In the genomic region with DNA sequence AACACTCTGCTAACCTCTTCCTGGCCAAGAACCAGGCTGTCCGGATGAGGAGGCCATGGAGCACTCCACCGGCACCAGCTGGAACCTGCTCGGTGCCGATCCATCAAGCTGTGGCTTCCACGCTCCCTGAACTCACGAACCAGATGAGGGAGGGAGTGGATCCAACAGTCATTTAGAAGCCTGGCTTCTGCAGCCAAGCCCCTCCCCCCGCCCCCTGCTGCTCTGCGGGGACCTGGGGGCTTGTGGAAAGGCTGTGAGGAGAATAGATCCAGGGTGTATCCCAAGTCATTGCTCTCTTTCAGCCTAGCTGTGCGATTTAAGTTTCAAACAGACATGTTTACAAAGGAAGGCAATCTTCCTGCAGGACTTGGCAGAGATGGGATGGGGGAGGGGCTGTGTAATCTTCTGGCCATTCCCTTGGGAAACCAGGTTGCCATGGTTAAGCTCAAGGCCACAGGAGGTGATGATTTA, we compare ENCODE assay signal across 10 mouse cellular contexts. TPM values are rescaled to one million over a fixed set of nuclear protein-coding genes. Genes with fewer than 3 reads are reported as not detected.
DNase-seq lines count a peak whose midpoint lies in the region; ATAC-seq lines count a peak whose summit lies in the region.
"Had no signal": no experiment of that assay in that cellular context is flagged by ENCODE, and none has a peak within 500 bp of the region (broad histone marks: within the 10 kb centered on the region; RNA-seq: fewer than 3 reads in every experiment).

No protein-coding gene starts in this region.

- 9% methylated on average over 9 of the region's 9 CpGs for WGBS in embryonic facial prominence, embryonic 11.5 days
- WGBS in intestine, embryonic 15.5 days, result 2% methylated on average over 9 of the region's 9 CpGs

- peak overlapping the region; percentile 17 for H3K4me2 ChIP-seq in embryonic facial prominence, embryonic 11.5 days (ENCODE audit: low read depth, low read length)
- H3K4me2 ChIP-seq in intestine, embryonic 15.5 days (replicated peaks), result peak overlapping the region; percentile 50

- H3K36me3 ChIP-seq in embryonic facial prominence, embryonic 11.5 days (replicated peaks; ENCODE audit: control insufficient read depth, insufficient read depth, low read depth, low read length), result no peaks in the 10 kb centered on the region
- H3K36me3 ChIP-seq in intestine, embryonic 15.5 days, result no peaks in the 10 kb centered on the region

- no peak overlapping the region for H3K27ac ChIP-seq in embryonic facial prominence, embryonic 11.5 days (replicated peaks; ENCODE audit: low read depth, low read length)
- H3K27ac ChIP-seq in intestine, embryonic 15.5 days, result no peak overlapping the region

- H3K4me3 ChIP-seq in embryonic facial prominence, embryonic 11.5 days (ENCODE audit: low read depth, low read length), result no peak overlapping the region
- H3K4me3 ChIP-seq in intestine, embryonic 15.5 days (replicated peaks), result no peak overlapping the region

- H3K9me3 ChIP-seq in embryonic facial prominence, embryonic 11.5 days (replicated peaks; ENCODE audit: control insufficient read depth, low read length), result no peaks in the 10 kb centered on the region
- H3K9me3 ChIP-seq in intestine, embryonic 15.5 days, result no peaks in the 10 kb centered on the region

- intact Hi-C loops in left cerebral cortex, postnatal 4 days (cut with DNase I), result no loop called here
- intact Hi-C loops in left cerebral cortex, postnatal 25 days (cut with DNase I), result no loop called here
- intact Hi-C loops in left cerebral cortex, postnatal 36 days (cut with DNase I), result no loop called here

- no peaks in the 10 kb centered on the region for H3K4me1 ChIP-seq in embryonic facial prominence, embryonic 11.5 days (ENCODE audit: control insufficient read depth, insufficient read depth, low read length)
- peaks cover 9% of the 10 kb centered on the region for H3K4me1 ChIP-seq in intestine, embryonic 15.5 days (replicated peaks)

- peak; percentile 58 for DNase-seq in left cerebral cortex, postnatal 4 days
- no peak for DNase-seq in left cerebral cortex, adult 9 months (ENCODE audit: low spot score in 2 of 2)
- DNase-seq in embryonic facial prominence, embryonic 11.5 days (ENCODE audit: low spot score), result peak; percentile 10
- peak; percentile 13 for DNase-seq in lung, postnatal 14 days
- no peak for DNase-seq in left cerebral cortex, postnatal 25 days (ENCODE audit: low spot score in 2 of 2)
- no peak for DNase-seq in left cerebral cortex, postnatal 36 days (ENCODE audit: low spot score in 2 of 2)
- DNase-seq in gastrocnemius, adult 18-20 months (ENCODE audit: low spot score), result no peak

- no peak for ATAC-seq in embryonic facial prominence, embryonic 11.5 days (replicated peaks; ENCODE audit: insufficient number of reproducible peaks, low FRiP score, low TSS enrichment, low read depth)
- ATAC-seq in intestine, embryonic 15.5 days, result peak; percentile 68

- H3K9ac ChIP-seq in embryonic facial prominence, embryonic 11.5 days (replicated peaks; ENCODE audit: low read length), result no peak overlapping the region
- H3K9ac ChIP-seq in intestine, embryonic 15.5 days, result no peak overlapping the region

- H3K27me3 ChIP-seq in embryonic facial prominence, embryonic 11.5 days (ENCODE audit: control insufficient read depth, insufficient read depth, low read length), result no peaks in the 10 kb centered on the region
- no peaks in the 10 kb centered on the region for H3K27me3 ChIP-seq in intestine, embryonic 15.5 days (replicated peaks)

RNA-seq across cellular contexts. Expression of a gene that starts 26.2 kb away (rescaled TPM):
- not detected for total RNA-seq in left cerebral cortex, postnatal 4 days (2021)
- polyA plus RNA-seq in embryonic facial prominence, embryonic 11.5 days (2014; fragmentation: Nextera tagmentation; extraction: Ambion mirVana), result not detected in 2 replicates
- not detected in 2 replicates for polyA plus RNA-seq in intestine, embryonic 15.5 days (2015; fragmentation: Nextera tagmentation; extraction: Ambion mirVana)
- total RNA-seq in left cerebral cortex, postnatal 25 days (2021), result not detected
- not detected for total RNA-seq in left cerebral cortex, postnatal 36 days (2021)
- total RNA-seq in gastrocnemius, adult 18-20 months (2021), result not detected
- total RNA-seq: MEL had no signal
- polyA plus RNA-seq: gonadal fat pad, adult 2 months had no signal

RNA-seq across cellular contexts. Expression of a gene that starts 47.0 kb away (rescaled TPM):
- total RNA-seq in left cerebral cortex, postnatal 4 days (2021), result not detected
- not detected in 2 replicates for polyA plus RNA-seq in embryonic facial prominence, embryonic 11.5 days (2014; fragmentation: Nextera tagmentation; extraction: Ambion mirVana)
- polyA plus RNA-seq in intestine, embryonic 15.5 days (2015; fragmentation: Nextera tagmentation; extraction: Ambion mirVana), result not detected in 2 replicates
- total RNA-seq in left cerebral cortex, postnatal 25 days (2021), result not detected
- total RNA-seq in left cerebral cortex, postnatal 36 days (2021), result not detected
- not detected for total RNA-seq in gastrocnemius, adult 18-20 months (2021)
- total RNA-seq: MEL had no signal
- polyA plus RNA-seq: gonadal fat pad, adult 2 months had no signal

RNA-seq across cellular contexts. Expression of a gene that starts 58.0 kb away (rescaled TPM):
- total RNA-seq in left cerebral cortex, postnatal 4 days (2021), result not detected
- polyA plus RNA-seq in embryonic facial prominence, embryonic 11.5 days (2014; fragmentation: Nextera tagmentation; extraction: Ambion mirVana), result not detected in 2 replicates
- polyA plus RNA-seq in intestine, embryonic 15.5 days (2015; fragmentation: Nextera tagmentation; extraction: Ambion mirVana), result not detected in 2 replicates
- total RNA-seq in left cerebral cortex, postnatal 25 days (2021), result not detected
- not detected for total RNA-seq in left cerebral cortex, postnatal 36 days (2021)
- total RNA-seq in gastrocnemius, adult 18-20 months (2021), result not detected
- total RNA-seq: MEL had no signal
- polyA plus RNA-seq: gonadal fat pad, adult 2 months had no signal

Comparison
In these comparisons a context has a peak if more than half of its experiments do, and no peak if none do; other contexts are left out.
1. DNase-seq: peak in left cerebral cortex, postnatal 4 days (single experiment), embryonic facial prominence, embryonic 11.5 days (single experiment) and lung, postnatal 14 days (single experiment); none in left cerebral cortex, adult 9 months (0 of 2), left cerebral cortex, postnatal 25 days (0 of 2), left cerebral cortex, postnatal 36 days (0 of 2) and gastrocnemius, adult 18-20 months (single experiment).